Mouse (Mus musculus) olfactory bulb, adult 2 months (tissue): ENCODE results near the gene Fscn3.

Source experiments
- CTCF ChIP-seq: fragments of 200-500 bp; IDR thresholded peaks from 2 replicates; pipeline ENCODE4 v1.5.1; 2012; ENCODE audit warnings: low read depth, mild to moderate bottlenecking, low read length, moderate library complexity; ENCODE audit not compliant: insufficient read depth
- POLR2A ChIP-seq: fragments of 200-500 bp; IDR thresholded peaks from 2 replicates; pipeline ENCODE4 v1.6.1; 2012; ENCODE audit warnings: mild to moderate bottlenecking, low read depth, low read length, moderate library complexity; ENCODE audit not compliant: insufficient read depth

GRCm38 (mm10) chr6:28419673-28420072 is 7.9 kb upstream of the Fscn3 start:
- TF ChIP-seq CTCF (no peak), POLR2A (no peak)
